Mouse (Mus musculus) MEL (cell line): ENCODE data around the gene Adam17. TPM values are rescaled to one million over a fixed set of nuclear protein-coding genes. Genes with fewer than 3 reads are reported as not detected.

ENCODE experiments used
- DNase-seq: peaks from one replicate; pipeline ENCODE4 v3.0.0; 2011; ENCODE audit warnings: low read depth, low spot score
- H3K27ac ChIP-seq: 2 replicates; pipeline ENCODE4 v1.5.1; 2012; ENCODE audit warnings: low read depth, mild to moderate bottlenecking, control low read depth, low read length, moderate library complexity; ENCODE audit not compliant: control insufficient read depth
- H3K27me3 ChIP-seq, 2 experiments: fragments of 150-350 bp in 1 of 2; sonication (generic) in 1 of 2; 2 replicates each; pipeline ENCODE4 v1.6.1; 2012; ENCODE audit warnings: low read length in 2 of 2, mild to moderate bottlenecking in 2 of 2, improper control_type of control experiment in 1 of 2, moderate library complexity in 1 of 2; ENCODE audit not compliant: insufficient read depth in 2 of 2, control insufficient read depth in 1 of 2
- H3K36me3 ChIP-seq, 2 experiments: 2 replicates each; pipeline ENCODE4 v1.6.1; 2012 to 2014; ENCODE audit warnings: low read length in 2 of 2, improper control_type of control experiment in 1 of 2, inconsistent platforms in 1 of 2, mild to moderate bottlenecking in 1 of 2; ENCODE audit not compliant: insufficient read depth in 2 of 2, control insufficient read depth in 1 of 2
- H3K4me1 ChIP-seq, 2 experiments: fragments of 150-350 bp in 1 of 2; sonication (generic) in 1 of 2; 2 replicates each; pipeline ENCODE4 v1.6.1; 2012; ENCODE audit warnings: low read length in 2 of 2, improper control_type of control experiment in 1 of 2, mild to moderate bottlenecking in 1 of 2; ENCODE audit not compliant: insufficient read depth in 2 of 2, control insufficient read depth in 1 of 2
- H3K4me3 ChIP-seq, 2 experiments: fragments of 150-350 bp in 1 of 2; sonication (generic) in 1 of 2; 2 replicates each; pipeline ENCODE4 v1.5.1; 2012; ENCODE audit warnings: low read depth in 2 of 2, low read length in 2 of 2, mild to moderate bottlenecking in 2 of 2, moderate library complexity in 2 of 2, control low read depth in 1 of 2, improper control_type of control experiment in 1 of 2; ENCODE audit not compliant: control insufficient read depth in 1 of 2, insufficient read depth in 1 of 2
- H3K79me2 ChIP-seq: 2 replicates; pipeline ENCODE4 v1.6.1; 2012; ENCODE audit warnings: mild to moderate bottlenecking, low read length, moderate library complexity; ENCODE audit not compliant: control insufficient read depth, poor library complexity, insufficient read depth
- H3K9ac ChIP-seq: 2 replicates; pipeline ENCODE4 v1.6.1; 2012; ENCODE audit warnings: low read depth, mild to moderate bottlenecking, control low read depth, low read length, moderate library complexity; ENCODE audit not compliant: control insufficient read depth, poor library complexity, severe bottlenecking
- H3K9me3 ChIP-seq: fragments of 150-350 bp; sonication (generic); replicated peaks from 2 replicates; pipeline ENCODE4 v1.6.1; 2012; ENCODE audit warnings: mild to moderate bottlenecking, low read length, improper control_type of control experiment, moderate library complexity; ENCODE audit not compliant: insufficient read depth
- ELF1 ChIP-seq: IDR thresholded peaks from 2 replicates; pipeline ENCODE4 v1.6.1; 2014; ENCODE audit warnings: low read depth, mild to moderate bottlenecking, inconsistent platforms, low read length, improper control_type of control experiment, moderate library complexity
- HCFC1 ChIP-seq: IDR thresholded peaks from 2 replicates; pipeline ENCODE4 v1.6.1; 2012; ENCODE audit warnings: low read depth, mild to moderate bottlenecking, inconsistent platforms, low read length, improper control_type of control experiment, moderate library complexity
- MAX ChIP-seq: IDR thresholded peaks from 2 replicates; pipeline ENCODE4 v1.6.1; 2011; ENCODE audit warnings: low read length, improper control_type of control experiment
- MAZ ChIP-seq: IDR thresholded peaks from 2 replicates; pipeline ENCODE4 v1.6.1; 2012; ENCODE audit warnings: low read depth, mild to moderate bottlenecking, inconsistent platforms, low read length, improper control_type of control experiment
- MXI1 ChIP-seq: IDR thresholded peaks from 2 replicates; pipeline ENCODE4 v1.6.1; 2011; ENCODE audit warnings: mild to moderate bottlenecking, low read depth, low read length, improper control_type of control experiment
- MYC ChIP-seq: IDR thresholded peaks from 2 replicates; pipeline ENCODE4 v1.6.1; 2011; ENCODE audit warnings: low read depth, mild to moderate bottlenecking, low read length, improper control_type of control experiment, moderate library complexity
- NRF1 ChIP-seq: IDR thresholded peaks from 2 replicates; pipeline ENCODE4 v1.6.1; 2014; ENCODE audit warnings: low read depth, mild to moderate bottlenecking, inconsistent platforms, low read length, improper control_type of control experiment, moderate library complexity; ENCODE audit not compliant: poor library complexity, insufficient read depth, severe bottlenecking
- POLR2A ChIP-seq, 2 experiments: IDR thresholded peaks; 2 replicates each; pipeline ENCODE4 v1.6.1; 2011 to 2012; ENCODE audit warnings: low read length in 2 of 2, mild to moderate bottlenecking in 2 of 2, control low read depth in 1 of 2, improper control_type of control experiment in 1 of 2, low read depth in 1 of 2, moderate library complexity in 1 of 2; ENCODE audit not compliant: control insufficient read depth in 1 of 2, insufficient read depth in 1 of 2, poor library complexity in 1 of 2
- POLR2AphosphoS5 ChIP-seq: IDR thresholded peaks from 2 replicates; pipeline ENCODE4 v1.6.1; 2012; ENCODE audit warnings: low read depth, borderline replicate concordance, mild to moderate bottlenecking, inconsistent platforms, low read length, moderate library complexity, mixed read lengths
- USF2 ChIP-seq, 2 experiments: IDR thresholded peaks; 2 replicates each; pipeline ENCODE4 v1.6.1; 2011 to 2012; ENCODE audit warnings: improper control_type of control experiment in 2 of 2, low read length in 2 of 2, borderline replicate concordance in 1 of 2, inconsistent platforms in 1 of 2, low read depth in 1 of 2, mild to moderate bottlenecking in 1 of 2; ENCODE audit not compliant: insufficient read depth in 1 of 2
- ZC3H11A ChIP-seq: IDR thresholded peaks from 2 replicates; pipeline ENCODE4 v1.6.1; 2012; ENCODE audit warnings: low read depth, mild to moderate bottlenecking, inconsistent platforms, low read length, improper control_type of control experiment
- ZKSCAN1 ChIP-seq: IDR thresholded peaks from 2 replicates; pipeline ENCODE4 v1.6.1; 2012; ENCODE audit warnings: low read depth, mild to moderate bottlenecking, inconsistent platforms, low read length, improper control_type of control experiment, moderate library complexity
- polyA plus RNA-seq, 2 experiments: library from polyadenylated mRNA; stranded (reverse) in 1 of 2; unstranded in 1 of 2; fragments of >175 nt in 1 of 2; fragments of >200 nt in 1 of 2; gene quantifications; 2 replicates each; pipeline versions ENCODE4 v1.2.1 to v1.2.4; 2012; ENCODE audit warnings: low replicate concordance in 2 of 2, low read depth in 1 of 2; ENCODE audit not compliant: insufficient read length in 2 of 2, insufficient read depth in 1 of 2, missing spikeins in 1 of 2
- total RNA-seq: library from RNA; depleted of rRNA; stranded (reverse); fragments of 300-350 nt; gene quantifications from 2 replicates; pipeline ENCODE4 v1.2.3, GENCODE M21; 2012

Gene Adam17
- total and polyA plus RNA-seq, 3 experiments: 12.9 to 14.2 TPM; not detected in 1

GRCm38 (mm10) chr12:21362686-21363085 lies 10.7 kb downstream of the Adam17 start:
- Histone ChIP-seq H3K9ac (no peak overlapping the region), H3K9me3 (no peaks in the 10 kb centered on the region), H3K4me3 (no peak overlapping the region), H3K27me3 (no peaks in the 10 kb centered on the region), H3K4me1 (no peaks in the 10 kb centered on the region), H3K27ac (no peak overlapping the region), H3K36me3 (no peaks in the 10 kb centered on the region), H3K79me2 (no peaks in the 10 kb centered on the region; the same call in 1 of the 2 replicates)
- TF ChIP-seq MAZ (no peak), POLR2AphosphoS5 (no peak), POLR2A (IDR thresholded peaks at IDR 0.05; ENCODE audit: control insufficient read depth in 1 of 2, insufficient read depth in 1 of 2, low read depth in 1 of 2, low read length in 2 of 2, poor library complexity in 1 of 2) (no peak), ZKSCAN1 (no peak), MAX (no peak), MXI1 (no peak), NRF1 (no peak), HCFC1 (no peak)
- no peak for DNase-seq

- TF ChIP-seq MYC (no peak), ZC3H11A (no peak), USF2 (IDR thresholded peaks at IDR 0.05; ENCODE audit: borderline replicate concordance in 1 of 2, insufficient read depth in 1 of 2, low read depth in 1 of 2, low read length in 2 of 2) (no peak)
- H3K4me1 ChIP-seq: no peaks in the 10 kb centered on the region
- H3K9ac ChIP-seq: no peak overlapping the region
- H3K4me3 ChIP-seq: no peak overlapping the region
- no peak for DNase-seq
- H3K36me3 ChIP-seq: no peaks in the 10 kb centered on the region
- H3K9me3 ChIP-seq: no peaks in the 10 kb centered on the region
- H3K27me3 ChIP-seq: no peaks in the 10 kb centered on the region
- no peaks in the 10 kb centered on the region for H3K79me2 ChIP-seq
- no peak overlapping the region for H3K27ac ChIP-seq
These were observed 19.8 kb downstream of the Adam17 start for GRCm38 (mm10) chr12:21353681-21354080.

GRCm38 (mm10) chr12:21350113-21350876 lies 23.1 kb downstream of the Adam17 start:
- DNase-seq: no peak
- H3K9ac ChIP-seq: no peak overlapping the region
- H3K36me3 ChIP-seq: no peaks in the 10 kb centered on the region; a peak in 1 of 4 replicates
- H3K4me3 ChIP-seq: no peak overlapping the region
- TF ChIP-seq ELF1: no peak
- no peaks in the 10 kb centered on the region for H3K9me3 ChIP-seq
- no peak overlapping the region for H3K27ac ChIP-seq
- H3K79me2 ChIP-seq: no peaks in the 10 kb centered on the region
- H3K27me3 ChIP-seq: no peaks in the 10 kb centered on the region
- no peaks in the 10 kb centered on the region for H3K4me1 ChIP-seq
